Mouse (Mus musculus) liver, adult (tissue): ENCODE results near the gene Wdr31.

ENCODE experiments used
- GATA4 ChIP-seq: IDR thresholded peaks from 2 replicates; pipeline ENCODE4 v1.6.1; 2014; ENCODE audit warnings: mild to moderate bottlenecking, low read length; ENCODE audit not compliant: insufficient replicate concordance

The Wdr31 gene

DNA sequence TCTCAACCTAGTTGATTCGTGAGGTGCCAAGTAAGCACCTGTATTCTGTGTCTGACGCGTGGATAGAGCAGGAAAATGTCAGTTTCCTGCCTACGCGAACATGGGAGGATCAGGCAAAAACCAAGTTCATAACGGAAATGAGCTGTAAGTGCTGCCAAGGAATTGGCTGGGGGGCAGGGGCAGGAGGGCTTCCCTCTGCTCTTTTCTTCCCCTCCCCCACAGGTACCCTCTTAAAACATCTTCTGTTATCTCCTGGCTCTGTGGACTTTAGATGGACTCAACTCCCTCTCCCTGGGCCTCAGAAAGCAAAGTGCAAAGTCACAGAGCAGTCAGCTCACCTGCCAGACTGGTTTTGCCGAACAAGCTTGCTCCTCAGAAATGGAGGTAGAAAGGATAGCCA lies 32.3 kb upstream of the Wdr31 start:
- TF ChIP-seq GATA4: peak; percentile 93; the same call in 1 of the 2 replicates

DNA sequence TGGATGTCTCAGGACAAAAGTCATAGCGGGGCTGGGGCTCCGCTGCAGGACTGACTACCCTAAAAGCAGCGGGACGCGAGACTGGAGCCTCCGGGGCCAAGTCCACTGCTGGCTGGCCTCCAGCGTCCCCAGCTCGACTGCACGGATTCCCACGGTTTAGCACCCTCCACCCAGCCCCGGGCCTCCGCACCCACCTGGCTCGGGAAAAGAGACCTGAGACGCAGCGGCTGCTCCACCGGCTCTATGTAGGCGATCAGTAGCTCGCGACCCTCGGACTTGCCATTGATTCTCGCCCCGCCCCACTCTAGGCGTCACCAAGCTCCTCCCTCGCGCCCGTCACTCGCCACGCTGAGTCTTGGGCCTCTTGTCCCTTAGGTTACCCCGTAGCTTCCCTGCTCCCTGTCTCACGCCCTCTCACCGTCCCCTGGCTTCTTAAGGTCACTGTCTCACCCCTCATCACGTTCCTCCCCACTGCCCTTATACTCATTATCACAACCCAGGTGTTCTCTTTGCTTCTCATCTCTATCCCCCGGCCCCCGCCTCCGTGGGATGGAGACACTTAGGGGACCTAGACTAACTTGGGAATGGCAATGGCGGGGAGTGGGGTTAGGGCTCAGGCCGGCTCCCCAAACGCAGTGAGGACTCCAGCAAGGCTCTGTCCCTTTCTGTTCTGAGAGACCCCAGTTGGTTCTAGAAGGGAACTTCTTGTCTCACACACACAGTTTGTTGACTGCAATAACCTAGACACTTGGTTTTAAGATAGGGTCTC lies 31.5 kb upstream of the Wdr31 start:
- TF ChIP-seq GATA4: peak; percentile 19; the same call in 1 of the 2 replicates

DNA sequence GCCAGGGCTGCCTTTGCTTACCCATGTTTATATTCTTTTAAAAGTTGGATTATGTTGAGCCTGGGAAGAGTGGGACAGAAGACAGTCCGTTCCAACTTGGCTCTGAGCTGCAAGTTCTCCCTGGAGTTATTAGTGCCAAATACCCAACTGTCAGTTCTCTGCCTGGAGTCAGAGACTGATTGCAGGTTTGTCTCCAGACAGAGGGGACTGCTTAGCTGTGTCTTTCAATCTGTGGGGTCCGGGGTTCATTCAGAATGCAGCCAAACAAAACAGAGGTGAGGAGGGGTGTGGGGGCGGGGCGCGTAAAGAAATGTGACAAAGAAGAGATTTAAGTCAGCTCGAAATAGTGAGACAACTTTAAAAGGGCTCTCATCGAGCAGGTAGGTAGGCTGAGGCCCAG lies 30.8 kb upstream of the Wdr31 start:
- TF ChIP-seq GATA4: no peak

DNA sequence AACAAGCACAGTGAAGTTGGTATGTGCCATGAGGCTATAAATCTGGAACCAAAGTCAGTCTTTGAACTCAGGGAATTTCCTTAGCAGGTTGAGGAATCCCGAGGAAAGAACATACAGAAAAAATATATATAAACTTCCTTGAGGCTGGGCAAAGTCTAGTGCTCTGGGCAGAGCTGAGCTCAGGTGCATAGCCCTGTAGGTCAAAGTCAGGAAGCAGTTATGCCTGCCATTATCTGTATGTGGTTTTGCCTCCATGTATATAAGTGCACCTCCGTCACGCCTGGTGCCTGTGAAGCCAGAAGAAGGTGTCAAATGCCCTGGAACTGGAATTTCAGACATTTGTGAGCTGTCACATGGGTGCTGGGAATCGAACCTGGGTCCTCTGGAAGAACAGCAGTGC lies 30.1 kb upstream of the Wdr31 start:
- TF ChIP-seq GATA4: no peak

DNA sequence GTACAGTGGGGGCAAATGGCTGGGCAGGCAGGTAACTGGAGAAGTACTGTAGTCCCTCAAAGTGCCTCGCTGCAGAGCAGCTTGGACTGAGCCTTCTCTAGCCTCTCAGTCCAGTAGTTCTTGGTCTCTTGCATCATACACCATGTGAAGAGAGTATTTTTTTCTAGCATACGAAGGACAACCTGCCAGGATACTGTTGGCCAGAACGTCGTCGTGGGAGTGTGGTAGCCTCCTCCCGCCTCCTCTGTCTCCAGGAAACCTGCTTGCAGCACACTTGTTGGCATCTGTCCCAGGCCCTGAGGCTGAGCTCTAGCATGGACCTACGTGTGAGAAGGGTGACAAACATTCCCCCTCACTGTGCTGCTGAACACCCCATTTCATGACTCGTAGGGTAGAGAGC lies 26.1 kb upstream of the Wdr31 start:
- no peak for TF ChIP-seq GATA4

DNA sequence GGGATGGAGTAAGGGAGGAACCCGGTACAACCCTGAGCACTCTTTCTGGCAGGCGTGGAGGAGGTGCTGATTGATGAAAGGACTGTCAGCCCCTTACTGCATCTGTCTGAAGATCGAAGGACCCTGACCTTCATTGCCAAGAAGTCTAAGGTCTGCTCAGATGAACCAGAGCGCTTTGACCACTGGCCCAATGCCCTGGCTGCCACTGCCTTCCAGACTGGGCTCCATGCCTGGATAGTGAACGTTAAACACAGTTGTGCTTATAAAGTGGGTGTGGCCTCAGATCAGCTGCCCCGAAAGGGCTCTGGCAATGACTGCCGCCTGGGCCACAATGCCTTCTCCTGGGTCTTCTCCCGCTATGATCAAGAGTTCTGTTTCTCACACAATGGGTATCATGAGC lies 25.2 kb upstream of the Wdr31 start:
- TF ChIP-seq GATA4: no peak

DNA sequence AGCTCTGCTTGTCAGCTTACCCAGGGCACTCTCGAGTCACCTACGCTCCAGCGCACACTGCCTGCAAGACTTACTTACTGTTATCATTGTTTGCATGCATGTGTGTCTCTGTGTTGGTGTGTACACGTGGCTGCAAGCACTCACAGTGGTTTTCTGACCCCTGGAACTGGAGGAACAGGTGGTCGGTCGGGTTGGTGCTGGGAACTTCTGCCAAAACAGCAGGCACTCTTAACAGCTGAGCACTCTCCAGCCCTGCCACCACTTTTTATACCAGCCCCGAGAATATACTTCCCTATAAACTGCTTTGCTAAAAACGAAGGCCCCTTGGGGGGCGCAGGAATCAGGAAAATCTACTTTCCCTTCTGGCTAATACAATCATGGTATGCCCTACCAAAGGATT lies 23.5 kb upstream of the Wdr31 start:
- TF ChIP-seq GATA4: no peak

DNA sequence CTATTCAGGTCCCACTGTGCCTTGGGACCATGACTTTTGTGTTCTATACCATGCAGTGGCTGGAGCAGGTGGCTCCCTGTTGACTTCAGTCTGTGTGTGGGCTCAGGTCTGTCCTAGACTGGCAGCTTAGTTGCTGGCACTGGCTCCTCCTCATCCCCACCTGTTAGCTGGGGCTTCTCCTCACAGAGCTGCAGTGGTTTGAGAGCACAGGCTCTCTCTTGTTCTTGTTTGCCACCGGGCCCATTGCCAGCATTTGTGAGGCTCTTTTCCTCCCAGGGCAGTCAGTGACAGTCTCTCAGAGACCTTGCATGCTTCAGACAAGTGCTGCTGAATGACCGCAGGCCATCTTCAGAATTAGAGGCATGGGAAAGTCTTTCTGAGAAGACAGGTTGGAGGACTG lies 22.0 kb upstream of the Wdr31 start:
- no peak for TF ChIP-seq GATA4

DNA sequence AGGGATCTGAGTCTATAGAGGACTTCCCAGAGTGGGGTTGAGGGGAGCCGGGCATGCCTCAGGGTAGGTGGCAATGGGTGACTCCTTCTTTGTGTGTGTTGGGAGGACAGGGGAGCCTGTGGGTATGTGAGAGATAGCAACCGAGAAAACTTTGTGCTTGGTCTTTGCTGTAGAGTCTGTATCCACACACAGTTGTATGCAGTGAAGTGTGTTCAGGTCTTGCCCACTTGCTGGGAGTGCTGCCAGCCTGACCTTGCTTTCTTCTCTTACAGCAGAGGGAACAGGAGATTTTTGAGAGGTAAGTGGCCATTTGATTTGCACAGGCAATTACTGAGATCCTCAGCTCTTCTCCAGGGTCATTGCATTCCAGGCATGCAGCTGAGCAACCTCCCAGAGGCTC lies 17.2 kb upstream of the Wdr31 start:
- no peak for TF ChIP-seq GATA4

DNA sequence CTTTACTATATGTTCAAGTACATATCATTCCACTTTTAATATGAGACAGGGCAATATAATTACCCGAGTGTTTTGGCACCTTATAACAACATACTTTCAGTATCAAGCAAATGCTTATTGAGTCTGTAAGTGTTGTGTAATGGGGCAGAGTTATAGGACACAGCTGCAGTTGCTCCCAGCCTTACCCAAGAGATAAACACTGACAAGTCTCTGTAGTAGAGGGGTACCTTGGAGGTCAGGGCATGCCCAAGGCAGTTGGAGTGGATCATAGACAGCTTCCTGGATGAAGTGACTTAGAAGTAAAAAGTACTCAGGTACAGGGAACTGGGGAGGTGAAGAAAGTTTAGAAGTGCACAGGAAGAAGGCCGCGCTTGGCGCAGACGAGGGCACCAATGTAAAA lies 16.5 kb upstream of the Wdr31 start:
- TF ChIP-seq GATA4: no peak

DNA sequence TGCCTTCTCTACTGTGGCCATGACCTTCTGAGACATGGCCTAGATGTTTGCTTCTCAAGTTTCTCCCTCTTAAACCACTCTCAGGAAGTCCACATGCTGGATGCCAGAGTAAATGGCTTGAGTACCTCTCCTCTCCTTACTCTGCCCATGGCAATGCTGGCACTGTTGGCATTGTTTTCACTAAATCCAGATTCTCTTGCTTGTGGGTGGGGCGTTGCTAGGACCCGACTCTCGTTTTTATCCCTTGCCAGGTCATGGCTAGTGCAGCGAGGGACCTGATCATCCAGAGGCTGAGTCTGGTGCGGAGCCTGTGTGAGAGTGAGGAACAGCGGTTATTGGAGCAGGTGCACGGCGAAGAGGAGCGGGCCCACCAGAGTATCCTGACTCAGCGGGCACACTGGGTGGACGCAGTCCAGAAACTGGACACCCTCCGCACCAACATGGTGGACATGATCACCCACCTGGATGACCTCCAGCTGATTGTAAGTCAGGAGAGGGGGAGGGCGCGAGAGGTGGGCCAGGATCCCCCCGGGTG lies 15.5 kb upstream of the Wdr31 start:
- no peak for TF ChIP-seq GATA4

DNA sequence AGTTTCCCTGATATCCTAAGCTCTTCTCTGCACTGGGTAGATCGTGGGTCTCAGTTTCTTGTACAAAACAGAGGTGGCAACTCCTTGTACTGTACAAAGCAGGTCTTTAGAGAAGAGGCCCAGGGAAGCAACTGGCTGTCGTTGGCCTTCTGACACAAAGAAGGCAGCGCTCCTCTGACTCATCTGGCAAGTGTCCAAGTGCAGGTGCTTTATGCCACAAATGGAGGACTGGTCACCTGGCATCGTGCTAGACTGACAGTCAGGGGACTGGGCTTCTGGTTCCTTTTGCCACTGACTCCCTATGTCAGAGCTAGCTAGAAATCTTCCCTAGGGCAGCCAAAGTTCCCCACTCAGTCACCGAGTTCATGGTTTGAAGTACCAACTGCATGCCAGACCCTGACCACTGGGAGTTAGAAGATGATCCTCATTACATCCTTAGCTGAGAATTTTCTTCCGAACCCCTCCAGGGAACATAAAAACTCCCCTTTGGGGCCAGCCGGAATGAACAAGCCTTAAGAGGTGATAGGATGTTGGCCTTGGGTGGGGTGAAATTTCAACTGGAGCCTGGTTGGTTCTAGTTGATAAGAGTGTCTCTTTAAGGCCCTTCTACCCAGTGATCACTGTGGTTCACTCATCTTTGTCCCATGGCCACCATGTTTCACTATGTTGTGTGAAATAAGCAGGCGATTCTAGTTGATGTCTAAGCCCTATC lies 14.9 kb upstream of the Wdr31 start:
- no peak for TF ChIP-seq GATA4

DNA sequence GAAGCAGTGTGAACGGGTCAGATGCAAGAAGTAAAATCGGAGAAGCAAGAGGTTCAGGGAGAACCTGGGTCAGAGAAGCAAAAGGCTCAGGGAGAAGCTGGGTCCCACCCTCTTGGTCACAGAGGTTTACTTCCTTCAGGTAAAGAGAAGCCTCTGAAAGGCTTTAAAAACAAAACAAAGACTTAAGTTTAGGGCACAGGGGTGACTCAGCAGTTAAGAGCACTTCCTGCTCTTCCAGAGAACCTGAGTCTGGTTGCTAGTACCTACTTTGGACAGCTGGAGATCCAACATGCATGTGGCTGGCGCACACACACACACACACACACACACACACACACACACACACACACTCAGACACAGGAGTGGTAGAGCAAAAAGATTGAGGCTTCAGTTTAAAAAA lies 14.2 kb upstream of the Wdr31 start:
- no peak for TF ChIP-seq GATA4

DNA sequence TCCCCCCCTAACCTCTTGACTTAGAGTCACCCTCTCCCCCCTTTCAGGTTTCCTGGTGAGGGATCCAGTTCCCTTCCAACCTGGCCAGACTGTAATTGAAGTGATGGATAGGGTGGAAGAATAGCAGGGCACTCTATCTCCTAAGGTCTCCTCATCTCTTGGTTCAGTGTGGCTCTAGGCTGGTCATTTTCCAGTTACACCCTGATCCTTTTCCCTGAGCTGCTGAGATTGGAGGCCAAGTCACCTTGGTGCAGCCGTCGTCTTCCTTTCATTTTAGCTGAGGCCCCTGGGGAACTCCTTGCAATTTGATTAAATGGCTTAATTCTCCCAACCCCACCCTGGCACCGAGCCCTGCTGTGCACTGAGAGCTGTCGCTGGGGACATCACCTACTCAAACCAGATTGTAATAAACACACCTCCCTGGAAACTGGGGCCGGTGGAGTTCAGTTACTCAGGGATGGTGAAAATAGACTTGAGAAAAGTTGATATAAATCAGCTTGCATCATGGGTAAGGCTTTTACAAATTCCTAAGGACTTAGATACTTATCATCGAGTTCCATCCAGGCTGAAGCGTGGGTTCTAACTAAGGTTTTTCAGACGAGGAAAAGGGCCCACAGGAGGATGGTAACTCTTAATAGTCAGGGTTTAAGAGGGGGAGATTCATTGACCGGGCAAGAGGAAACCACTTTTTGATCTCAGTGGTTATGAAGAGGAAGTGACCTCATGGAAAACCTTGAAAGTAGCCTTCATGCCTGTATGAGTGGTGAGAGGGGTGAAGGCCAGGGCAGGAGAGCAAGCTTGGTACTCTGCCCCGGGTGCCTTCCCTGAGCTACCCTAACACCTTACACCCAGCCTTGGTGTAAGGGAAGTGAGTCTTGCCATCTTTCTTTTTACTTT lies 10.3 kb upstream of the Wdr31 start:
- TF ChIP-seq GATA4: no peak

DNA sequence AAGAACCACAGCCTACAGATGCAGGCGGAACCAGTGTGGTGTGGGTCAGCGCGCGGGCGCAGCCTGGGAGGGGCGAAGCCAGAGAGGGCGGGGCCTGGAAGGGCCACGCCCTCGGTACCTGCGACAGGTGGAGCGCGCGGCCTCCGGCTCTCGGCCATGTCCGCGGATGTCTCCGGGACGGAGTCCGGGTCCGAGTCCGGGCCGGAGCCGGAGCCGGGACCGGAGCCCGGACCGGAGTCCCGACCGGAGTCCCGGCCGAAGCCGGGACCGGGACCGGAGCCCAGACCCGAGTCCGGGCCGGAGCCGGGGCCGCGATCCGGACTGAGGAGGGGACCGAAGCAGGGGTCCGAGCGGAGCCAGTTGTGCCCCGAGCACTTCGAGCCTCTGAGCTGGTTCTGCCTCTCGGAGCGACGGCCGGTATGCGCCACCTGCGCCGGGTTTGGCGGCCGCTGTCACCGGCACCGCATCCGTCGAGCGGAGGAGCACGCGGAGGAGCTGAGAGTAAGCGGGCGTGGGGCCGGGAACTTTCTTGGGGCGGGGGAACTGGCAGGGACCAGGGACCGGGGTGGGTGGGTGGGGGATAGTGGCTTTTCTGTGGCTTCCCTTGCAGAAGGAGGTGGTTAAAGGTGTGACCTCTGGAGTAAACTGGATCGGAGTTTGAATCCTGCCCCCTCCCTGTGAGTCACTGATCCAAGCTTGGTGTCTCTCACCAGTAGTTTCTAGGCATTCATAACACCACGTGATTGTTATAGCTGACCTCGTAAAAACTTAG lies 9.4 kb upstream of the Wdr31 start, which contains the start of gene Bspry:
Bspry (plus strand) TSS at position 117 of the 772 bp plus-strand sequence.
- no peak for TF ChIP-seq GATA4
